Mouse (Mus musculus): Measurements from ENCODE around the gene Gm14496. TPM values are rescaled to one million over a fixed set of nuclear protein-coding genes. Genes with fewer than 3 reads are reported as not detected.

Gm14496 gene
- polyA plus RNA-seq (2012) = not detected in 2 replicates

GRCm38 (mm10) chr2:181990829-181991228, at the start of gene Gm14496:
Gene Gm14496 (plus strand): TSS chr2:181991129.
- no peak for TF ChIP-seq GATA1 (IDR thresholded peaks at IDR 0.05; ENCODE audit: low read length)

- no peak for TF ChIP-seq GATA1 (IDR thresholded peaks at IDR 0.05; ENCODE audit: low read length)
Observed at GRCm38 (mm10) chr2:181968395-181968794, 22.5 kb upstream of the Gm14496 start.

GRCm38 (mm10) chr2:181969187-181969586, 21.7 kb upstream of the Gm14496 start:
- peak; percentile 93 for TF ChIP-seq GATA1 (IDR thresholded peaks at IDR 0.05; ENCODE audit: low read length)

Other genes starting within 250 kb of the Gm14496 start
- gene Myt1, start 227.8 kb upstream of the Gm14496 start, polyA plus RNA-seq (2012) = not detected in 2 replicates
- 13.2 and 19.6 TPM in 2 replicates for gene Pcmtd2, start 153.3 kb upstream of the Gm14496 start, polyA plus RNA-seq (2012)
- 1.5 and 6.3 TPM in 2 replicates for gene Polr3k, start 126.8 kb upstream of the Gm14496 start, polyA plus RNA-seq (2012)